Mouse (Mus musculus): ENCODE measurements around the gene Cfap157. TPM values are rescaled to one million over a fixed set of nuclear protein-coding genes. Genes with fewer than 3 reads are reported as not detected.

Cfap157 gene
- polyA plus RNA-seq, 1 experiment from 2014 or later = 0.24 TPM

DNA sequence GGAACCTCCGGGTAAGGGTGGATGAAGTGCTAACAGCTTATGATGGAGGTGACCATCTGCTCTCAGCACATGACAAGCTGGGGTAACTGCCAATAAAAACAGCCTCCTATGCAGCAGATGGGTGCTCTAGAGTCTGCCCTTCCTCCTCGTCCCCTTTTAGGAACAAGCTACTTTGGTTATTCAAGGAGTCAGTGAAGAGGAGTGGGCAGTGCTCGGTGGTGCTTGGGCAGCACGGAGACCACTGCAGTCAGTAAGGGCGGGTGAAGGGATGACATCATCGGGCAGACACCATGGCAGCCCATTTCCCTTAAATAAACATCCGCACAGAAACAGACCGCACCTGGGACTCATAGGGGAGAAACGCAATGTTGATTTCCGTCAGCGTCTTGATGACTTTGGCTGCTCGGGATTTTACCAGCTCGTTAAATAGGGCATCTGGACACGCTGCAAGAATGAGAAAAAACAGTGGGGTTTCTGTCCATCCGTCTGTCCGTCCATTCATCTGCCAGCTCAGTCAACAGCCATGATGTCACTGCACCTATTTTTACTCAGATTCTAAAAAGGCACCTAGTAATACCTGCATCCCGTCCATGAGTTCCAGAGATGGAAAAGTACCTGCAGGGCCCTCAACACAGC lies 32.8 kb upstream of the Cfap157 start:
- Histone ChIP-seq H3K27ac (no peak overlapping the region), H3K9ac (no peak overlapping the region), H3K4me1 (replicated peaks) (peaks cover 5% of the 10 kb centered on the region), H3K36me3 (no peaks in the 10 kb centered on the region), H3K27me3 (no peaks in the 10 kb centered on the region), H3K9me3 (replicated peaks) (no peaks in the 10 kb centered on the region), H3K4me3 (replicated peaks) (no peak overlapping the region), H3K4me2 (no peak overlapping the region)
- DNase-seq = no peak
- WGBS (ENCODE audit: insufficient replicate concordance) = 66% methylated on average over 17 of the region's 17 CpGs
- no peak for ATAC-seq (ENCODE audit: low read depth)

DNA sequence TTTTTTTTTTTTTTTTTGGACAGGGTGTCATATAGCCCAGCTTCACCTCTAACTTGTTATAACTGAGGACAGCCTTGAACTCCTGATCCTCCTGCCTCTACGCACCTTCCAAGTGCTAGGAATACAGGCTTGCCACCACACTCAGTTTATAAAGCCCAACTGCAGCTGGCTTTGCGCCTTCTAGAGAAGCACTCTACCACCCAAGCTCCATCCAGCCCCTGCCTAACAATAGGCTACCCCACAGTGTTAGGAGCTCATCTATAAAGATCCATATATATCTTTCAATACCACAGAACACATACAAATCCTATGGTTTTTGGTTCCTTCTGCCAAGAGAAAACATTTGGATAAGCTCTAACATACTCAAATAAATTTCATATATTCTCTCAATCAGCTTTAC lies 32.3 kb upstream of the Cfap157 start:
- no peak overlapping the region for H3K4me2 ChIP-seq
- peaks cover under 1% of the 10 kb centered on the region; the same call in 1 of the 2 replicates for H3K4me1 ChIP-seq (replicated peaks)
- ATAC-seq (ENCODE audit: low read depth) (no peak), DNase-seq (no peak)
- no peaks in the 10 kb centered on the region for H3K36me3 ChIP-seq
- WGBS (ENCODE audit: insufficient replicate concordance) = 78% methylated on average over 2 of the region's 2 CpGs
- H3K4me3 ChIP-seq (replicated peaks) = no peak overlapping the region
- H3K9ac ChIP-seq = no peak overlapping the region
- H3K9me3 ChIP-seq (replicated peaks) = no peaks in the 10 kb centered on the region
- no peak overlapping the region for H3K27ac ChIP-seq
- H3K27me3 ChIP-seq = no peaks in the 10 kb centered on the region

GRCm38 (mm10) chr2:32811959-32812358 lies 27.7 kb upstream of the Cfap157 start:
- WGBS (ENCODE audit: insufficient replicate concordance) = 72% methylated on average over 8 of the region's 8 CpGs
- Histone ChIP-seq H3K27me3 (no peaks in the 10 kb centered on the region), H3K36me3 (peaks cover 4% of the 10 kb centered on the region; the same call in 1 of the 2 replicates), H3K9me3 (replicated peaks) (no peaks in the 10 kb centered on the region), H3K4me2 (no peak overlapping the region), H3K27ac (no peak overlapping the region), H3K4me3 (replicated peaks) (no peak overlapping the region), H3K4me1 (replicated peaks) (0 out of 2 replicates have a peak, but pooled peaks cover 3% of the 10 kb centered on the region), H3K9ac (no peak overlapping the region)
- no peak for DNase-seq
- no peak for ATAC-seq (ENCODE audit: low read depth)

GRCm38 (mm10) chr2:32808816-32809566 lies 24.8 kb upstream of the Cfap157 start:
- no peak for DNase-seq
- Histone ChIP-seq H3K9me3 (replicated peaks) (no peaks in the 10 kb centered on the region), H3K27ac (no peak overlapping the region), H3K9ac (no peak overlapping the region), H3K4me2 (no peak overlapping the region), H3K27me3 (no peaks in the 10 kb centered on the region), H3K4me1 (replicated peaks) (0 out of 2 replicates have a peak, but pooled peaks cover 3% of the 10 kb centered on the region), H3K36me3 (peaks cover 4% of the 10 kb centered on the region; the same call in 1 of the 2 replicates), H3K4me3 (replicated peaks) (no peak overlapping the region)
- WGBS (ENCODE audit: insufficient replicate concordance) = 79% methylated on average over 14 of the region's 14 CpGs
- no peak for ATAC-seq (ENCODE audit: low read depth)

- no peak overlapping the region for H3K9ac ChIP-seq
- no peak for ATAC-seq (ENCODE audit: low read depth)
- no peaks in the 10 kb centered on the region for H3K9me3 ChIP-seq (replicated peaks)
- H3K27me3 ChIP-seq = no peaks in the 10 kb centered on the region
- H3K4me1 ChIP-seq (replicated peaks) = no peaks in the 10 kb centered on the region
- WGBS (ENCODE audit: insufficient replicate concordance) = 61% methylated on average over 10 of the region's 10 CpGs
- H3K36me3 ChIP-seq = peaks cover 9% of the 10 kb centered on the region; the same call in 1 of the 2 replicates
- H3K4me2 ChIP-seq = no peak overlapping the region
- H3K27ac ChIP-seq = no peak overlapping the region
- H3K4me3 ChIP-seq (replicated peaks) = no peak overlapping the region
- no peak for DNase-seq
Measured at GRCm38 (mm10) chr2:32798251-32798962, 14.2 kb upstream of the Cfap157 start.

DNA sequence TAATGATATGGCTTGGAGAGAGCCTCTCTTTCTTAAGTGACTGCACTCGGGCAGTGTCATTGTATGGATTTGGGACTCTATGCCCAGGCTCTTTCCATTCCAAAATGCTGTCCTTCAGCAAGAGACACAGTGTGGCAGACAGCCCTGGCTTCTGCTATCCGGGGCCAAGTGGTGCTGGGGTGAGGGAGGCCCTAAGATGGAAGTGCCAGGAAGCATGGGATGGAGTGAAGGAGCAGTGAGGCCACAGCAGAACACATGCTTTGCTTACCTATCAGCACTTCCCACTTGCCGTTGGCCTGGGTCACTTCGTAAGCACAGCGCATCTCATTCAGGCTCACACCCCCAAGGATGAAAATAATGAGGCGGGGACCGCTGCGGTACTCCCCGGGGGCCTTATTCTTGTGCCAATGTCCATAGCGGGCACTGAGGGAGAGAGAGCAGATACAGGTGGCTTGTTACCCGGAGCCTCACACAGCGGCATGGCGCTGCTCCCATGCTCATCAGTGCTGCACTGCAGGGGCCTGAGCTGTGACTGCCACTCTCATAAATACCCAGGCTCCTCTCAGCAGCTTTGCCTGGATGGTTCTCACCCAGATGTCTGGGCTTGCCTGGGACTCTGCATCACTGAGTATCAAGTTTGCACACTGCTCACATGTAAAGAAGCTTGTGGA lies 11.7 kb upstream of the Cfap157 start:
- no peak overlapping the region for H3K27ac ChIP-seq
- no peak overlapping the region for H3K9ac ChIP-seq
- H3K4me2 ChIP-seq = no peak overlapping the region
- no peaks in the 10 kb centered on the region for H3K9me3 ChIP-seq (replicated peaks)
- no peaks in the 10 kb centered on the region for H3K4me1 ChIP-seq (replicated peaks)
- no peak overlapping the region for H3K4me3 ChIP-seq (replicated peaks)
- ATAC-seq (ENCODE audit: low read depth) (no peak), DNase-seq (no peak)
- H3K27me3 ChIP-seq = no peaks in the 10 kb centered on the region
- WGBS (ENCODE audit: insufficient replicate concordance) = 73% methylated on average over 13 of the region's 13 CpGs
- H3K36me3 ChIP-seq = peaks cover 9% of the 10 kb centered on the region; the same call in 1 of the 2 replicates

DNA sequence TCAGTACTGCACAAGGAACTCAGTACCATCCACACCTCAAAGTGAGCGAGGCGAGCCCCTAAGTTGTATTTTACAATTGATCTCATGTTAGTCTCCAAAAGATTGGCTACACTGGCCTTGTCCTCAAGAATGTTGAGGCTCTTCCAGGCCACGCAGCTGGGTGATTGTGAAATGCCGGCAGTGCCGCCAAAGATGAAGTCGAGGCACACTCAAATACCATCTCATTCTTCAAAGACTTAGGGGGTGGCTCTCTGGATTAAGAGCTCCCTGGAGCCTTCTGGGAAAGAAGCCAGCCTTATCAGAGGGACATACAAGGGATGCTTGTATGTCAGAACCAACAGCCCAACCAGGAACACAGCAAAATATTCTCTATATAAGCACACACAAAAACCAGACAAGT lies 7.1 kb upstream of the Cfap157 start:
- H3K4me3 ChIP-seq (replicated peaks) = no peak overlapping the region
- no peaks in the 10 kb centered on the region for H3K27me3 ChIP-seq
- ATAC-seq (ENCODE audit: low read depth) (no peak), DNase-seq (no peak)
- H3K4me1 ChIP-seq (replicated peaks) = no peaks in the 10 kb centered on the region; the same call in 1 of the 2 replicates
- H3K27ac ChIP-seq = no peak overlapping the region
- no peak overlapping the region for H3K4me2 ChIP-seq
- H3K9ac ChIP-seq = no peak overlapping the region
- H3K9me3 ChIP-seq (replicated peaks) = no peaks in the 10 kb centered on the region
- no peaks in the 10 kb centered on the region; the same call in 1 of the 2 replicates for H3K36me3 ChIP-seq
- 77% methylated on average over 6 of the region's 6 CpGs for WGBS (ENCODE audit: insufficient replicate concordance)

- no peaks in the 10 kb centered on the region for H3K27me3 ChIP-seq
- no peak overlapping the region for H3K4me3 ChIP-seq (replicated peaks)
- no peaks in the 10 kb centered on the region; the same call in none of the 2 replicates for H3K4me1 ChIP-seq (replicated peaks)
- WGBS (ENCODE audit: insufficient replicate concordance) = 54% methylated on average over 2 of the region's 2 CpGs
- no peak overlapping the region for H3K9ac ChIP-seq
- H3K36me3 ChIP-seq = no peaks in the 10 kb centered on the region
- no peaks in the 10 kb centered on the region for H3K9me3 ChIP-seq (replicated peaks)
- H3K4me2 ChIP-seq = no peak overlapping the region
- ATAC-seq (ENCODE audit: low read depth) (no peak), DNase-seq (no peak)
- H3K27ac ChIP-seq = no peak overlapping the region
Measured at GRCm38 (mm10) chr2:32788581-32788980, 4.4 kb upstream of the Cfap157 start.

DNA sequence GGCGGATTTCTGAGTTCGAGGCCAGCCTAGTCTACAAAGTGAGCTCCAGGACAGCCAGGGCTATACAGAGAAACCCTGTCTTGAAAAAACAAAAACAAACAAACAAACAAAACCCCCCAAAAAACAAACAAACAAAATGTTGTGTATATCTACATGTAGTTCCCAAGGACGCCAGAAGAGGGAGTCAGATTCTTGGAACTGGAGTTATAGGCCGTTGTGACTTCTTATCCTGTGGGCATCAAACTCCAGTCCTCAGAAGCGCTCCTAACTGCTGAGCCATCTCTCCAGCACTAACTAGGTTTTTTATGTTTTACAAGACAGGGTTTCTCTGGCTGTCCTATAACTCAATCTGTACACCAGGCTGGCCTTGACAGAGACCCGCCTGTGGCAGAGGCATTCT lies 2.9 kb upstream of the Cfap157 start:
- no peaks in the 10 kb centered on the region for H3K36me3 ChIP-seq
- H3K4me2 ChIP-seq = no peak overlapping the region
- ATAC-seq (ENCODE audit: low read depth) (no peak), DNase-seq (no peak)
- no peak overlapping the region for H3K4me3 ChIP-seq (replicated peaks)
- no peaks in the 10 kb centered on the region; the same call in none of the 2 replicates for H3K4me1 ChIP-seq (replicated peaks)
- H3K27me3 ChIP-seq = no peaks in the 10 kb centered on the region
- no peaks in the 10 kb centered on the region for H3K9me3 ChIP-seq (replicated peaks)
- H3K27ac ChIP-seq = no peak overlapping the region
- 37% methylated on average over 6 of the region's 6 CpGs for WGBS (ENCODE audit: insufficient replicate concordance)
- no peak overlapping the region for H3K9ac ChIP-seq

DNA sequence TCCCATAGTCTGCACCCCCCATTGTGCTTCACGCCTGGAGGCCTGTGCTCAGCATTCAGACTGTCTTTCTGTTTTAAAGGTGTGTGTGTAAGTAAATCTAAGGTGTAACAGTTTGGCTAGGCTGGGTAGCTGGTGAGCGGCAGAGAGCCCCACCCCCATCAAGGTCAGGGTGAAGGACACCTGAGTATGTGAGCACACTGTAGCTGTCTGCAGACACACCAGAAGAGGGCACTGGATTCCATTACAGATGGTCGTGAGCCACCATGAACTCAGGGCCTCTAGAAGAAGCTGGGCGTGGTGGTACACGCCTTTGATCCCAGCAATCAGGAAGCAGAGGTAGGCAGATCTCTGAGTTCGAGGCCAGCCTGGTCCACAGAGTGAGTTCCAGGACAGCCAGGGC lies 2.5 kb downstream of the Cfap157 start:
- no peak for ATAC-seq (ENCODE audit: low read depth)
- Histone ChIP-seq H3K4me3 (replicated peaks) (no peak overlapping the region), H3K4me1 (replicated peaks) (peaks cover under 1% of the 10 kb centered on the region), H3K9ac (no peak overlapping the region), H3K9me3 (replicated peaks) (no peaks in the 10 kb centered on the region), H3K4me2 (no peak overlapping the region), H3K27me3 (no peaks in the 10 kb centered on the region), H3K36me3 (no peaks in the 10 kb centered on the region), H3K27ac (no peak overlapping the region)
- no peak for DNase-seq
- 60% methylated on average over 6 of the region's 6 CpGs for WGBS (ENCODE audit: insufficient replicate concordance)

DNA sequence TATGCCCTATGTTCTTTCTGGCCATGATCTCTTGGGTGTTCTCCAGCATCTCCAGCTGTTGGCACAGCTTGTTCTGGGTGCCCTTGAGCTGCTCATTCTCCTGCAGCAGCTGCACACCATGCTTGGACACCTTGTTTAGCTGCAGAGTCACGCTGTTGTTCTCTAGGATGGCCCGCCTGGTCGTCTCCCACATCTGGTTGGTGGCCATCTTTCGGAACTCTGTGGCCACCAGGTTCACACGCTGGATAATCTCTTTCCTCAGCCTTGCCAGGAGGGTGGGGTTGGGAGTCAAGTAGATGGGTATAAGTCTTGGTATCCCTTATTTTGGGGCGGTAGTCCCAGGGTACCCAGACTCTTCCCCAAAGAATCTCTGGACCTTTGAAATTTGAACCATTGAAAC lies 4.5 kb downstream of the Cfap157 start:
- Histone ChIP-seq H3K4me3 (replicated peaks) (no peak overlapping the region), H3K4me1 (replicated peaks) (peaks cover 18% of the 10 kb centered on the region), H3K9me3 (replicated peaks) (no peaks in the 10 kb centered on the region), H3K9ac (no peak overlapping the region), H3K36me3 (no peaks in the 10 kb centered on the region), H3K4me2 (no peak overlapping the region), H3K27me3 (no peaks in the 10 kb centered on the region), H3K27ac (no peak overlapping the region)
- DNase-seq = no peak
- WGBS (ENCODE audit: insufficient replicate concordance) = 78% methylated on average over 6 of the region's 6 CpGs
- ATAC-seq (ENCODE audit: low read depth) = no peak

Measured in liver, embryonic 13.5 days (tissue).